Comparison of ENCODE assay signal across 8 mouse cellular contexts in genomic region chr1:177442821-177443723, GRCm38 (mm10). TPM values are rescaled to one million over a fixed set of nuclear protein-coding genes. Genes with fewer than 3 reads are reported as not detected.
DNase-seq lines count a peak whose midpoint lies in the region; ATAC-seq and TF ChIP-seq lines count a peak whose summit lies in the region.

No protein-coding gene starts in this region.

- intact Hi-C loops in left cerebral cortex, postnatal 36 days (cut with DNase I), result loop anchor here (5.0 to 10.0 kb wide), 4 partner anchors 186 to 558 kb away; partner anchors contain the start of gene Akt3

- WGBS in hindbrain, embryonic 12.5 days, result under 1% methylated on average over 38 of the region's 62 CpGs
- WGBS in midbrain, postnatal 0 days, result under 1% methylated on average over 39 of the region's 62 CpGs

- no peaks in the 10 kb centered on the region for H3K36me3 ChIP-seq in ES-Bruce4 (ENCODE audit: control insufficient read depth, insufficient read depth, low read length, poor library complexity, severe bottlenecking)
- H3K36me3 ChIP-seq in hindbrain, embryonic 12.5 days, result peaks cover 8% of the 10 kb centered on the region
- peaks cover 4% of the 10 kb centered on the region; the same call in 1 of the 2 replicates for H3K36me3 ChIP-seq in midbrain, postnatal 0 days (ENCODE audit: insufficient read depth, low read length)

- ATAC-seq in hindbrain, embryonic 12.5 days (ENCODE audit: low FRiP score), result no peak
- ATAC-seq in midbrain, postnatal 0 days (ENCODE audit: low FRiP score), result no peak

- H3K9me3 ChIP-seq in ES-Bruce4 (replicated peaks; ENCODE audit: control insufficient read depth, insufficient read depth, low read length, poor library complexity, severe bottlenecking), result no peaks in the 10 kb centered on the region
- no peaks in the 10 kb centered on the region for H3K9me3 ChIP-seq in hindbrain, embryonic 12.5 days (replicated peaks)
- no peaks in the 10 kb centered on the region for H3K9me3 ChIP-seq in midbrain, postnatal 0 days (ENCODE audit: low read length)

- H3K4me2 ChIP-seq in hindbrain, embryonic 12.5 days (replicated peaks), result peak overlapping the region; percentile 74
- H3K4me2 ChIP-seq in midbrain, postnatal 0 days (ENCODE audit: low read depth, low read length, poor library complexity, severe bottlenecking), result peak overlapping the region; percentile 74

- no peaks in the 10 kb centered on the region for H3K27me3 ChIP-seq in ES-Bruce4 (ENCODE audit: control insufficient read depth, insufficient read depth, low read length, poor library complexity, severe bottlenecking)
- no peaks in the 10 kb centered on the region for H3K27me3 ChIP-seq in hindbrain, embryonic 12.5 days
- H3K27me3 ChIP-seq in midbrain, postnatal 0 days (ENCODE audit: insufficient read depth, low read length), result no peaks in the 10 kb centered on the region

- H3K4me1 ChIP-seq in ES-Bruce4 (ENCODE audit: control insufficient read depth, insufficient read depth, low read length), result no peaks in the 10 kb centered on the region
- peaks cover 6% of the 10 kb centered on the region for H3K4me1 ChIP-seq in embryonic fibroblast, embryonic 13.5 days (ENCODE audit: control insufficient read depth, insufficient read depth, low read length)
- H3K4me1 ChIP-seq in hindbrain, embryonic 12.5 days, result peaks cover 42% of the 10 kb centered on the region
- peaks cover 6% of the 10 kb centered on the region; the same call in 1 of the 2 replicates for H3K4me1 ChIP-seq in midbrain, postnatal 0 days (ENCODE audit: insufficient read depth, low read length)

- TF ChIP-seq POLR2A in ES-Bruce4 (IDR thresholded peaks at IDR 0.05; ENCODE audit: insufficient read depth, low read length), result no peak
- peak; percentile 46 for TF ChIP-seq POLR2A in embryonic fibroblast, embryonic 13.5 days (IDR thresholded peaks at IDR 0.05; ENCODE audit: low read depth, low read length)

- H3K27ac ChIP-seq in ES-Bruce4 (ENCODE audit: insufficient read depth, low read length), result no peak overlapping the region
- peak overlapping the region; percentile 45 for H3K27ac ChIP-seq in embryonic fibroblast, embryonic 13.5 days (ENCODE audit: insufficient read depth, low read length)
- H3K27ac ChIP-seq in hindbrain, embryonic 12.5 days, result peak overlapping the region; percentile 100
- peak overlapping the region; percentile 80 for H3K27ac ChIP-seq in midbrain, postnatal 0 days (ENCODE audit: low read depth, low read length)

- peak overlapping the region; percentile 97 for H3K4me3 ChIP-seq in ES-Bruce4 (ENCODE audit: low read depth, low read length)
- peak overlapping the region; percentile 72 for H3K4me3 ChIP-seq in embryonic fibroblast, embryonic 13.5 days (ENCODE audit: insufficient read depth, low read length)
- peak overlapping the region; percentile 88 for H3K4me3 ChIP-seq in hindbrain, embryonic 12.5 days
- H3K4me3 ChIP-seq in midbrain, postnatal 0 days (ENCODE audit: low read depth, low read length), result peak overlapping the region; percentile 84

- TF ChIP-seq EP300 in ES-Bruce4 (IDR thresholded peaks at IDR 0.05; ENCODE audit: insufficient read depth, low read depth, low read length), result no peak

- no peak for TF ChIP-seq CTCF in ES-Bruce4 (IDR thresholded peaks at IDR 0.05; ENCODE audit: low read depth, low read length)
- no peak for TF ChIP-seq CTCF in embryonic fibroblast, embryonic 13.5 days (IDR thresholded peaks at IDR 0.05; ENCODE audit: borderline replicate concordance, insufficient read depth, low read length)
- TF ChIP-seq CTCF in midbrain, postnatal 0 days (IDR thresholded peaks at IDR 0.05), result no peak

- peak; percentile 29 for DNase-seq in adrenal gland, adult 8-10 months
- peak; percentile 49 for DNase-seq in liver
- DNase-seq in midbrain, postnatal 0 days (ENCODE audit: low spot score), result no peak
- DNase-seq in thymus, adult 18-20 months, result peak; percentile 57 to 68
- no peak for DNase-seq in left cerebral cortex, postnatal 36 days (ENCODE audit: low spot score in 2 of 2)

- H3K9ac ChIP-seq in ES-Bruce4 (ENCODE audit: low read depth, poor library complexity, severe bottlenecking), result peak overlapping the region; percentile 96
- peak overlapping the region; percentile 98 for H3K9ac ChIP-seq in hindbrain, embryonic 12.5 days
- peak overlapping the region; percentile 74 for H3K9ac ChIP-seq in midbrain, postnatal 0 days (replicated peaks; ENCODE audit: low read length, poor library complexity, severe bottlenecking)

RNA-seq across cellular contexts. Expression of gene Zbtb18, which starts 0.9 kb away (rescaled TPM):
- 21.3 and 26.0 TPM in 2 replicates for polyA plus RNA-seq in ES-Bruce4 (2011; ENCODE audit: insufficient read depth, insufficient read length, low read depth, missing spikeins)
- total RNA-seq in adrenal gland, adult 8-10 months (2022), result 10 to 100 TPM; 16.0 to 25.7 (median 20.7) TPM
- 22.5 and 30.3 TPM in 2 replicates for polyA plus RNA-seq in embryonic fibroblast, embryonic 13.5 days (2011; ENCODE audit: insufficient read length, low read depth, missing spikeins)
- 10.0 and 10.8 TPM in 2 replicates for polyA plus RNA-seq in hindbrain, embryonic 12.5 days (2016; fragmentation: Nextera tagmentation; extraction: Ambion mirVana)
- total RNA-seq in midbrain, postnatal 0 days (2014; rRNA removed), result 24.7 and 56.7 TPM in 2 replicates
- polyA plus RNA-seq in midbrain, postnatal 0 days (2015; fragmentation: Nextera tagmentation; extraction: Ambion mirVana), result 3.5 and 3.6 TPM in 2 replicates
- 100 to 1,000 TPM; 354 to 392 TPM for total RNA-seq in left cerebral cortex, postnatal 36 days (2021)

Comparison
In these comparisons a context has a peak if more than half of its experiments do, and no peak if none do; other contexts are left out.
1. DNase-seq: peak in adrenal gland, adult 8-10 months (single experiment), liver (single experiment) and thymus, adult 18-20 months (2 of 2); none in midbrain, postnatal 0 days (single experiment) and left cerebral cortex, postnatal 36 days (0 of 2).
2. Peak in every context shown above with its lines, with median percentiles within 50 percentile points of each other: H3K4me3 ChIP-seq and H3K9ac ChIP-seq.